Mouse (Mus musculus): ENCODE data around the gene Cept1. TPM values are rescaled to one million over a fixed set of nuclear protein-coding genes. Genes with fewer than 3 reads are reported as not detected.

Cept1 gene
- total RNA-seq, 2 experiments from 2014 or later, result 74.0 to 122 TPM

Other genes with a start within 250 kb of the Cept1 start
- not detected in 2 replicates for gene Chil6, start 141.6 kb downstream of the Cept1 start, total RNA-seq (2015)
- not detected in 2 replicates for gene Chil6, start 141.6 kb downstream of the Cept1 start, total RNA-seq (2017)
- 10.6 and 14.0 TPM in 2 replicates for gene Dennd2d, start 65.4 kb downstream of the Cept1 start, total RNA-seq (2015)
- 20.3 and 20.7 TPM in 2 replicates for gene Dennd2d, start 65.4 kb downstream of the Cept1 start, total RNA-seq (2017)
- gene Dram2, start within 50 bp of the Cept1 start, total RNA-seq (2015), result 78.6 and 107 TPM in 2 replicates
- 72.5 and 94.8 TPM in 2 replicates for gene Dram2, start within 50 bp of the Cept1 start, total RNA-seq (2017)
- 45.2 and 45.5 TPM in 2 replicates for gene Lrif1, start 137.2 kb upstream of the Cept1 start, total RNA-seq (2015)
- 30.4 and 42.1 TPM in 2 replicates for gene Lrif1, start 137.2 kb upstream of the Cept1 start, total RNA-seq (2017)
- gene Cd53, start 242.3 kb upstream of the Cept1 start, total RNA-seq (2015), result 586 and 665 TPM in 2 replicates
- 642 and 690 TPM in 2 replicates for gene Cd53, start 242.3 kb upstream of the Cept1 start, total RNA-seq (2017)